Mouse (Mus musculus): ENCODE data around the gene Tut4. TPM values are rescaled to one million over a fixed set of nuclear protein-coding genes. Genes with fewer than 3 reads are reported as not detected.

The Tut4 gene
- polyA plus RNA-seq, 2 experiments: 11.7 to 29.7 TPM

- 44% methylated on average over 3 of the region's 3 CpGs for WGBS (ENCODE audit: insufficient replicate concordance)
- H3K4me1 ChIP-seq (replicated peaks; ENCODE audit: control insufficient read depth in 2 of 2, insufficient read depth in 2 of 2, low read length in 1 of 2): peaks cover 0 to 5% of the 10 kb centered on the region in 2 experiments; a peak in 2 of 4 replicates
- no peak for TF ChIP-seq EP300 (IDR thresholded peaks at IDR 0.05; ENCODE audit: low read depth)
- no peak for TF ChIP-seq CTCF (IDR thresholded peaks at IDR 0.05; ENCODE audit: low read depth)
- no peaks in the 10 kb centered on the region for H3K27me3 ChIP-seq (ENCODE audit: control insufficient read depth, insufficient read depth, low read length)
- no peak overlapping the region for H3K4me3 ChIP-seq (ENCODE audit: insufficient read depth in 1 of 2, low read depth in 2 of 2, low read length in 2 of 2)
- H3K36me3 ChIP-seq (replicated peaks; ENCODE audit: control insufficient read depth, insufficient read depth, low read depth): no peaks in the 10 kb centered on the region
- no peak overlapping the region for H3K9ac ChIP-seq (replicated peaks)
- ATAC-seq (ENCODE audit: insufficient read depth) (peak; percentile 52; the same call in 1 of the 2 replicates), DNase-seq (ENCODE audit: low read depth in 3 of 3, low spot score in 3 of 3) (no peak)
- H3K9me3 ChIP-seq (ENCODE audit: control insufficient read depth, low read length): no peaks in the 10 kb centered on the region
- H3K4me2 ChIP-seq (ENCODE audit: low read depth): 0 out of 2 replicates have a peak overlapping the region, but pooled peaks have one; percentile 8
- no peak overlapping the region for H3K27ac ChIP-seq
Observed at GRCm38 (mm10) chr4:108435646-108436045, 23.6 kb upstream of the Tut4 start.

GRCm38 (mm10) chr4:108436225-108436624 lies 23.0 kb upstream of the Tut4 start:
- TF ChIP-seq CTCF (IDR thresholded peaks at IDR 0.05; ENCODE audit: low read depth): no peak
- TF ChIP-seq EP300 (IDR thresholded peaks at IDR 0.05; ENCODE audit: low read depth): no peak
- H3K4me2 ChIP-seq (ENCODE audit: low read depth): no peak overlapping the region
- H3K9me3 ChIP-seq (ENCODE audit: control insufficient read depth, low read length): no peaks in the 10 kb centered on the region
- no peak overlapping the region for H3K9ac ChIP-seq (replicated peaks)
- DNase-seq (ENCODE audit: low read depth in 3 of 3, low spot score in 3 of 3) (no peak), ATAC-seq (ENCODE audit: insufficient read depth) (no peak)
- H3K36me3 ChIP-seq (replicated peaks; ENCODE audit: control insufficient read depth, insufficient read depth, low read depth): no peaks in the 10 kb centered on the region
- H3K4me1 ChIP-seq (replicated peaks; ENCODE audit: control insufficient read depth in 2 of 2, insufficient read depth in 2 of 2, low read length in 1 of 2): peaks cover 0 to 5% of the 10 kb centered on the region in 2 experiments; a peak in 2 of 4 replicates
- WGBS (ENCODE audit: insufficient replicate concordance): 50% methylated on average over 1 of the region's 1 CpGs
- H3K27ac ChIP-seq: no peak overlapping the region
- no peak overlapping the region for H3K4me3 ChIP-seq (ENCODE audit: insufficient read depth in 1 of 2, low read depth in 2 of 2, low read length in 2 of 2)
- H3K27me3 ChIP-seq (ENCODE audit: control insufficient read depth, insufficient read depth, low read length): no peaks in the 10 kb centered on the region

DNA sequence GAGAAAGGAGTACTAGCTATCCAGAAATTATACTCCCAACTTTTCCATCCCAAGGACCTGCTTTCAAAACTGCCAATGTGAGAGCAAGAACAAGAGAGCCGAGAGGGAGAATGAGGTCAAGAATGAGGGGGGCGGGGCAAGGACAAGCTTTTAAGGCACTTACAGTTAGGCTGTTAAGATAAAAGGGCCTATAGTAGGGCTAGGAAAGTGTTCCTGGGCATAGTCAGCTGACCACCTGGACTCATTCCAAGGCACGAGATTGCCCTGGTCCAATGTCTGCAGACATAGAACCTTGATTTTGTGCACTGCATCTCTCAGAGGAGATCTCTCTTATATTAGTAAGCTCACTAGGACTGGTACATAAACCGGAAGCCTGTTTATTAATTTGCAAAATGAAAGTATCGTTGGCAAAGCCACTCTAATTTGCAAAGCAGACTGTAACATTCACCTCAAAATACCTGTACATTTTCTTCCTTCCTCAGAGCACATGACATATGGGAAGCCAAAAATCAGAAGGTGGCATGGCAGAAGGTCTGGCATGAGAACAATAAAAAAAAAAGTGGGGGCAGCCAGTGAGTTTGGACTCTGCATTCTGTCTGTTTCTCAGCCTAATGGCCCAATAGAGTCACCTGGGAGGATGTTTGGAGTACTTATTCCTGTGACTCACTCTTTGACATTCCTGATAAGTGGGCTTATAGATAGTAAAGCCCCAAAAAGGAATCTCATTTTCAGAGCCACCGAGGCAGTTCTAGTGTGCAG lies 21.0 kb upstream of the Tut4 start:
- Histone ChIP-seq H3K36me3 (replicated peaks; ENCODE audit: control insufficient read depth, insufficient read depth, low read depth) (no peaks in the 10 kb centered on the region), H3K9ac (replicated peaks) (no peak overlapping the region), H3K27me3 (ENCODE audit: control insufficient read depth, insufficient read depth, low read length) (no peaks in the 10 kb centered on the region), H3K27ac (no peak overlapping the region), H3K4me3 (ENCODE audit: insufficient read depth in 1 of 2, low read depth in 2 of 2, low read length in 2 of 2) (no peak overlapping the region), H3K9me3 (ENCODE audit: control insufficient read depth, low read length) (no peaks in the 10 kb centered on the region), H3K4me1 (replicated peaks; ENCODE audit: control insufficient read depth in 2 of 2, insufficient read depth in 2 of 2, low read length in 1 of 2) (peaks cover 0 to 3% of the 10 kb centered on the region in 2 experiments; a peak in 2 of 4 replicates), H3K4me2 (ENCODE audit: low read depth) (no peak overlapping the region)
- 54% methylated on average over 6 of the region's 6 CpGs for WGBS (ENCODE audit: insufficient replicate concordance)
- no peak for ATAC-seq (ENCODE audit: insufficient read depth)
- TF ChIP-seq CTCF (IDR thresholded peaks at IDR 0.05; ENCODE audit: low read depth) (no peak), EP300 (IDR thresholded peaks at IDR 0.05; ENCODE audit: low read depth) (no peak)
- DNase-seq (ENCODE audit: low read depth in 3 of 3, low spot score in 3 of 3): no peak

GRCm38 (mm10) chr4:108448091-108448490 lies 11.1 kb upstream of the Tut4 start:
- no peaks in the 10 kb centered on the region for H3K4me1 ChIP-seq (replicated peaks; ENCODE audit: control insufficient read depth in 2 of 2, insufficient read depth in 2 of 2, low read length in 1 of 2)
- ATAC-seq (ENCODE audit: insufficient read depth) (no peak), DNase-seq (ENCODE audit: low read depth in 3 of 3, low spot score in 3 of 3) (no peak)
- no peaks in the 10 kb centered on the region; the same call in 1 of the 2 replicates for H3K27me3 ChIP-seq (ENCODE audit: control insufficient read depth, insufficient read depth, low read length)
- WGBS (ENCODE audit: insufficient replicate concordance): 44% methylated on average over 7 of the region's 7 CpGs
- H3K4me2 ChIP-seq (ENCODE audit: low read depth): no peak overlapping the region
- no peak for TF ChIP-seq CTCF (IDR thresholded peaks at IDR 0.05; ENCODE audit: low read depth)
- no peak for TF ChIP-seq EP300 (IDR thresholded peaks at IDR 0.05; ENCODE audit: low read depth)
- no peak overlapping the region for H3K9ac ChIP-seq (replicated peaks)
- no peaks in the 10 kb centered on the region for H3K9me3 ChIP-seq (ENCODE audit: control insufficient read depth, low read length)
- no peak overlapping the region for H3K4me3 ChIP-seq (ENCODE audit: insufficient read depth in 1 of 2, low read depth in 2 of 2, low read length in 2 of 2)
- no peak overlapping the region for H3K27ac ChIP-seq
- no peaks in the 10 kb centered on the region for H3K36me3 ChIP-seq (replicated peaks; ENCODE audit: control insufficient read depth, insufficient read depth, low read depth)

DNA sequence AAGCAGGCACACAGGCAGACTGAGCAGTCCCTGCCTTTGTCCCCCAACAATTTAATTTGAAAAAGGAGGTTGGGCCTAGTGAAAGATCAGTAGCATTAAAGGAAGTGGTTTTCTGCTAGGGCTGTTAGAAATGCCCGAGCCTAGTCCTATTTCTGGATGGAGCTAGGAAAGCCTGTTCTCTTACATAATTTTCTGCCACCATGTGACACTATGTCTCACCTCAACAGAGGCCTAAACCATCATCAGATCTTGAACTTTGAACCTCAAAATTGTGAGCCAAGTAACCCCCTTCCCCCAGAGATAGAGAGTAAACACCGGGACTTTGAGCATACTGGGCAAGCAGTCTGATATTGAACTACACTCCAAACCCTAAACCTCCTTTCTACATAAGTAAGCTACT lies 3.2 kb upstream of the Tut4 start:
- no peak overlapping the region for H3K27ac ChIP-seq
- DNase-seq (ENCODE audit: low read depth in 3 of 3, low spot score in 3 of 3): no peak
- WGBS (ENCODE audit: insufficient replicate concordance): 38% methylated on average over 2 of the region's 2 CpGs

More for the DNA sequence above, 3.2 kb upstream of the Tut4 start:
- Histone ChIP-seq H3K27me3 (ENCODE audit: control insufficient read depth, insufficient read depth, low read length) (no peaks in the 10 kb centered on the region), H3K36me3 (replicated peaks; ENCODE audit: control insufficient read depth, insufficient read depth, low read depth) (no peaks in the 10 kb centered on the region), H3K9me3 (ENCODE audit: control insufficient read depth, low read length) (no peaks in the 10 kb centered on the region), H3K4me2 (ENCODE audit: low read depth) (no peak overlapping the region), H3K4me1 (replicated peaks; ENCODE audit: control insufficient read depth in 2 of 2, insufficient read depth in 2 of 2, low read length in 1 of 2) (peaks cover 9 to 23% of the 10 kb centered on the region in 2 experiments), H3K4me3 (ENCODE audit: insufficient read depth in 1 of 2, low read depth in 2 of 2, low read length in 2 of 2) (no peak overlapping the region), H3K9ac (replicated peaks) (no peak overlapping the region)
- TF ChIP-seq EP300 (IDR thresholded peaks at IDR 0.05; ENCODE audit: low read depth): no peak
- no peak for TF ChIP-seq CTCF (IDR thresholded peaks at IDR 0.05; ENCODE audit: low read depth)
- ATAC-seq (ENCODE audit: insufficient read depth): no peak

Data from liver, embryonic 14.5 days (tissue).